Mouse (Mus musculus) E14TG2a.4 (cell line): ENCODE measurements around the gene Csf3.

Experiments used
- CTCF ChIP-seq: conservative IDR thresholded peaks from 2 replicates; pipeline ENCODE4 v1.5.1; 2014; ENCODE audit warnings: low read length
- NANOG ChIP-seq: IDR thresholded peaks from 2 replicates; pipeline ENCODE4 v1.6.1; 2014; ENCODE audit warnings: borderline replicate concordance, low read length, mixed read lengths
- POU5F1 ChIP-seq: IDR thresholded peaks from 2 replicates; pipeline ENCODE4 v1.6.1; 2014; ENCODE audit warnings: low read length, borderline replicate concordance

GRCm38 (mm10) chr11:98664091-98664490 lies 37.0 kb upstream of the Csf3 start, which contains the start of gene Gsdma:
- no peak for TF ChIP-seq CTCF
- no peak for TF ChIP-seq NANOG
- TF ChIP-seq POU5F1: no peak
